Mouse (Mus musculus) gastrocnemius, postnatal 4 days (tissue): ENCODE data around the gene Olfr1150-ps1. TPM values are rescaled to one million over a fixed set of nuclear protein-coding genes. Genes with fewer than 3 reads are reported as not detected.

Experiments
- DNase-seq, 2 experiments: peaks; one replicate each; pipeline ENCODE4 v3.0.0; 2021 to 2022; ENCODE audit warnings: low spot score in 2 of 2, mixed read lengths in 2 of 2
- long read RNA-seq, 2 experiments: library from polyadenylated mRNA; stranded (forward); transcript quantifications; one replicate each; pipeline ENCODE4 v2.0.0; 2021
- total RNA-seq, 2 experiments: library from RNA; stranded (reverse); gene quantifications; 2 replicates each; pipeline ENCODE4 v1.2.3; 2021

Olfr1150-ps1 gene
- total RNA-seq, result not detected
- long read RNA-seq, experiment 1, result 0 reads
- long read RNA-seq, experiment 2, result 0 reads

- DNase-seq, result no peak
Measured at GRCm38 (mm10) chr2:87843693-87844092, at the start of gene Olfr1150-ps1. Gene Olfr1150-ps1 (plus strand): TSS chr2:87843993.

GRCm38 (mm10) chr2:87800292-87800691 lies 43.5 kb upstream of the Olfr1150-ps1 start, which contains the start of gene Olfr1143:
Gene Olfr1143 (plus strand): TSS chr2:87800592.
- no peak for DNase-seq

- no peak for DNase-seq
Measured at GRCm38 (mm10) chr2:87809522-87809921, 34.3 kb upstream of the Olfr1150-ps1 start, which contains the start of gene Olfr1145. Gene Olfr1145 (plus strand): TSS chr2:87809822.

- no peak for DNase-seq
Measured at GRCm38 (mm10) chr2:87830233-87830632, 13.6 kb upstream of the Olfr1150-ps1 start, which contains the start of gene Olfr1148. Gene Olfr1148 (plus strand): TSS chr2:87830533.

- no peak for DNase-seq
Measured at GRCm38 (mm10) chr2:87855562-87855961, 11.8 kb downstream of the Olfr1150-ps1 start, which contains the start of gene Olfr1151. Gene Olfr1151 (plus strand): TSS chr2:87855862.

GRCm38 (mm10) chr2:87866192-87866591 lies 22.4 kb downstream of the Olfr1150-ps1 start, which contains the start of gene Olfr1152:
Gene Olfr1152 (plus strand): TSS chr2:87866492.
- no peak for DNase-seq

GRCm38 (mm10) chr2:87894662-87895061 lies 50.9 kb downstream of the Olfr1150-ps1 start, which contains the start of gene Olfr1153:
Gene Olfr1153 (plus strand): TSS chr2:87894962.
- DNase-seq, result no peak

Other genes with a start within 250 kb of the Olfr1150-ps1 start
- gene Olfr1130, start 237.8 kb upstream of the Olfr1150-ps1 start, total RNA-seq, result not detected
- gene Olfr1131, start 216.9 kb upstream of the Olfr1150-ps1 start, total RNA-seq, result not detected
- gene Olfr1132, start 206.5 kb upstream of the Olfr1150-ps1 start, total RNA-seq, result not detected
- not detected for gene Olfr1133, start 196.6 kb upstream of the Olfr1150-ps1 start, total RNA-seq
- not detected for gene Olfr1134, start 185.5 kb upstream of the Olfr1150-ps1 start, total RNA-seq
- not detected for gene Olfr1135, start 170.3 kb upstream of the Olfr1150-ps1 start, total RNA-seq
- not detected for gene Olfr1136, start 150.0 kb upstream of the Olfr1150-ps1 start, total RNA-seq
- gene Olfr1137, start 130.8 kb upstream of the Olfr1150-ps1 start, total RNA-seq, result not detected
- gene Olfr1138, start 104.0 kb upstream of the Olfr1150-ps1 start, total RNA-seq, result not detected
- not detected for gene Olfr1140, start 100.2 kb upstream of the Olfr1150-ps1 start, total RNA-seq
- gene Olfr1141, start 90.0 kb upstream of the Olfr1150-ps1 start, total RNA-seq, result not detected
- not detected for gene Olfr152, start 64.5 kb upstream of the Olfr1150-ps1 start, total RNA-seq
- not detected for gene Olfr1143, start 43.4 kb upstream of the Olfr1150-ps1 start, total RNA-seq
- not detected for gene Olfr1145, start 34.2 kb upstream of the Olfr1150-ps1 start, total RNA-seq
- gene Olfr1148, start 13.5 kb upstream of the Olfr1150-ps1 start, total RNA-seq, result not detected
- gene Olfr1151, start 11.9 kb downstream of the Olfr1150-ps1 start, total RNA-seq, result not detected
- gene Olfr1152, start 22.5 kb downstream of the Olfr1150-ps1 start, total RNA-seq, result not detected
- gene Olfr1153, start 51.0 kb downstream of the Olfr1150-ps1 start, total RNA-seq, result not detected
- not detected for gene Olfr1154, start 61.2 kb downstream of the Olfr1150-ps1 start, total RNA-seq
- not detected for gene Olfr1155, start 101.1 kb downstream of the Olfr1150-ps1 start, total RNA-seq
- not detected for gene Olfr1156, start 109.1 kb downstream of the Olfr1150-ps1 start, total RNA-seq
- not detected for gene Olfr1157, start 124.3 kb downstream of the Olfr1150-ps1 start, total RNA-seq
- not detected for gene Olfr74, start 130.7 kb downstream of the Olfr1150-ps1 start, total RNA-seq
- not detected for gene Olfr1158, start 146.1 kb downstream of the Olfr1150-ps1 start, total RNA-seq
- not detected for gene Olfr1160, start 164.3 kb downstream of the Olfr1150-ps1 start, total RNA-seq
- not detected for gene Olfr1161, start 178.8 kb downstream of the Olfr1150-ps1 start, total RNA-seq
- not detected for gene Olfr73, start 193.7 kb downstream of the Olfr1150-ps1 start, total RNA-seq
- not detected for gene Olfr1162, start 207.1 kb downstream of the Olfr1150-ps1 start, total RNA-seq
- gene Olfr1163, start 227.8 kb downstream of the Olfr1150-ps1 start, total RNA-seq, result not detected
- gene Olfr1164, start 250.0 kb downstream of the Olfr1150-ps1 start, total RNA-seq, result not detected